In genomic region chr6:86370764-86371339, GRCm38 (mm10) we compare ENCODE assay signal across 8 mouse cellular contexts. TPM values are rescaled to one million over a fixed set of nuclear protein-coding genes. Genes with fewer than 3 reads are reported as not detected.
DNase-seq lines count a peak whose midpoint lies in the region; ATAC-seq and TF ChIP-seq lines count a peak whose summit lies in the region.

Snrpg (plus strand) TSS chr6:86371304.

- H3K36me3 ChIP-seq in liver, adult 2 months (ENCODE audit: control insufficient read depth, insufficient read depth, low read length), result peaks cover 6% of the 10 kb centered on the region
- H3K36me3 ChIP-seq in intestine, embryonic 15.5 days, result 0 out of 2 replicates have a peak, but pooled peaks cover 6% of the 10 kb centered on the region

- no peaks in the 10 kb centered on the region for H3K9me3 ChIP-seq in intestine, embryonic 15.5 days

- peaks cover 5% of the 10 kb centered on the region; the same call in 1 of the 2 replicates for H3K79me2 ChIP-seq in liver, adult 2 months (ENCODE audit: control insufficient read depth, insufficient read depth, low read length)

- H3K4me1 ChIP-seq in liver, adult 2 months (ENCODE audit: control insufficient read depth, insufficient read depth, low read length), result peaks cover 9% of the 10 kb centered on the region
- peaks cover 18% of the 10 kb centered on the region; the same call in 1 of the 2 replicates for H3K4me1 ChIP-seq in intestine, embryonic 15.5 days (replicated peaks)

- no peaks in the 10 kb centered on the region for H3K27me3 ChIP-seq in liver, adult 2 months (ENCODE audit: control insufficient read depth, insufficient read depth, low read length)
- no peaks in the 10 kb centered on the region for H3K27me3 ChIP-seq in intestine, embryonic 15.5 days (replicated peaks)

- ATAC-seq in intestine, embryonic 15.5 days, result peak; percentile 49; the same call in 1 of the 2 replicates
- no peak for ATAC-seq in megakaryocyte progenitor cell, adult 5-6 weeks (replicated peaks; ENCODE audit: poor library complexity)
- ATAC-seq in cerebellum, adult (ENCODE audit: insufficient number of reproducible peaks, low FRiP score, low TSS enrichment), result no peak

- DNase-seq in liver, adult 2 months (ENCODE audit: extremely low read depth, low read depth, low spot score), result no peak
- DNase-seq in liver, result no peak
- no peak for DNase-seq in adrenal gland, postnatal 25 days
- no peak for DNase-seq in gastrocnemius, postnatal 14 days
- DNase-seq in frontal cortex, postnatal 25 days (ENCODE audit: low spot score in 2 of 2), result no peak

- WGBS in liver, adult 2 months, result 20% methylated on average over 15 of the region's 15 CpGs
- WGBS in intestine, embryonic 15.5 days, result 17% methylated on average over 15 of the region's 15 CpGs

- H3K27ac ChIP-seq in liver, adult 2 months (replicated peaks; ENCODE audit: insufficient read depth, low read depth, low read length), result peak within 1 kb of the TSS; percentile 58
- peak within 1 kb of the TSS; percentile 92 for H3K27ac ChIP-seq in intestine, embryonic 15.5 days

- H3K9ac ChIP-seq in liver, adult 2 months (ENCODE audit: low read depth, low read length), result peak within 1 kb of the TSS; percentile 65
- peak within 1 kb of the TSS; percentile 88 for H3K9ac ChIP-seq in intestine, embryonic 15.5 days

- peak within 1 kb of the TSS; percentile 78 for H3K4me2 ChIP-seq in intestine, embryonic 15.5 days (replicated peaks)

- TF ChIP-seq POLR2A in liver, adult 2 months (IDR thresholded peaks at IDR 0.05; ENCODE audit: extremely low read depth, insufficient read depth, low read length), result no peak

- intact Hi-C loops in gastrocnemius, postnatal 14 days (cut with DNase I; ENCODE audit: low total_unique reads), result no loop called here

- peak within 1 kb of the TSS; percentile 72 for H3K4me3 ChIP-seq in liver, adult 2 months (ENCODE audit: insufficient read depth, low read depth, low read length)
- peak within 1 kb of the TSS; percentile 77 for H3K4me3 ChIP-seq in intestine, embryonic 15.5 days (replicated peaks)

- TF ChIP-seq CTCF in liver, adult 2 months (IDR thresholded peaks at IDR 0.05; ENCODE audit: low read depth, low read length), result no peak

RNA-seq across cellular contexts. Expression of gene Snrpg, which starts in this region (rescaled TPM):
- total RNA-seq in liver, adult 2 months (2014; rRNA removed), result 12.6 and 18.5 TPM in 2 replicates
- polyA plus RNA-seq in liver, adult 2 months (2012; rRNA removed), result 25.9 and 37.9 TPM in 2 replicates
- 378 and 463 TPM in 2 replicates for total RNA-seq in adrenal gland, postnatal 25 days (2021)
- total RNA-seq in gastrocnemius, postnatal 14 days (2021), result 10 to 100 TPM; 32.4 to 45.6 TPM
- 541 and 603 TPM in 2 replicates for polyA plus RNA-seq in intestine, embryonic 15.5 days (2015; fragmentation: Nextera tagmentation; extraction: Ambion mirVana)
- total RNA-seq in megakaryocyte progenitor cell, adult 5-6 weeks (2015), result 520 and 538 TPM in 2 replicates
- total RNA-seq in megakaryocyte progenitor cell, adult 5-6 weeks (2017), result 60.0 and 69.9 TPM in 2 replicates

Comparison
In these comparisons a context has a peak if more than half of its experiments do, and no peak if none do; other contexts are left out.
1. RNA of gene Snrpg (polyA plus RNA-seq): 541 to 603 TPM in intestine, embryonic 15.5 days; 25.9 to 37.9 TPM in liver, adult 2 months; every median in the first group is over 10 times any median in the second.